Mouse (Mus musculus) limb, embryonic 14.5 days (tissue): ENCODE measurements around the gene Birc2. TPM values are rescaled to one million over a fixed set of nuclear protein-coding genes. Genes with fewer than 3 reads are reported as not detected.
"Not testable (repeated sequence)": the region's sequence is repeated elsewhere in the genome, so short reads cannot be mapped to it uniquely, and the experiment has no call there.

ENCODE experiments used
- ATAC-seq: fragments of 200-750 bp; cut with Nextera tagmentation; 2 replicates; pipeline ENCODE4 v1.8.0; 2017; ENCODE audit warnings: low read depth, moderate number of reproducible peaks, moderate TSS enrichment; ENCODE audit not compliant: low FRiP score
- DNase-seq: peaks from one replicate; pipeline ENCODE4 v3.0.0-alpha.2; 2015; ENCODE audit warnings: low spot score
- H3K27ac ChIP-seq: fragments of 300-500 bp; sonication (generic); replicated peaks from 2 replicates; pipeline ENCODE4 v1.5.1; 2014; ENCODE audit warnings: low read depth, mild to moderate bottlenecking, low read length, moderate library complexity, mixed read lengths
- H3K27me3 ChIP-seq: fragments of 300-500 bp; sonication (generic); 2 replicates; pipeline ENCODE4 v1.6.1; 2014; ENCODE audit warnings: low read length, mixed read lengths; ENCODE audit not compliant: control insufficient read depth, insufficient read depth
- H3K36me3 ChIP-seq: fragments of 300-500 bp; sonication (generic); 2 replicates; pipeline ENCODE4 v1.6.1; 2014; ENCODE audit warnings: mild to moderate bottlenecking, low read length, moderate library complexity, mixed read lengths; ENCODE audit not compliant: control insufficient read depth, insufficient read depth
- H3K4me1 ChIP-seq: fragments of 300-500 bp; sonication (generic); 2 replicates; pipeline ENCODE4 v1.6.1; 2014; ENCODE audit warnings: antibody characterized with exemption, low read length, mixed read lengths; ENCODE audit not compliant: control insufficient read depth, insufficient read depth
- H3K4me2 ChIP-seq: fragments of 300-500 bp; sonication (generic); replicated peaks from 2 replicates; pipeline ENCODE4 v1.6.1; 2014; ENCODE audit warnings: low read depth, mild to moderate bottlenecking, low read length, moderate library complexity; ENCODE audit not compliant: severe bottlenecking
- H3K4me3 ChIP-seq: fragments of 300-500 bp; sonication (generic); replicated peaks from 2 replicates; pipeline ENCODE4 v1.5.1; 2014; ENCODE audit warnings: low read length
- H3K9ac ChIP-seq: fragments of 300-500 bp; sonication (generic); 2 replicates; pipeline ENCODE4 v1.6.1; 2014; ENCODE audit warnings: mild to moderate bottlenecking, low read depth, low read length, moderate library complexity; ENCODE audit not compliant: severe bottlenecking
- H3K9me3 ChIP-seq: fragments of 300-500 bp; sonication (generic); 2 replicates; pipeline ENCODE4 v1.6.1; 2016; ENCODE audit warnings: low read length; ENCODE audit not compliant: control insufficient read depth
- POLR2A ChIP-seq: fragments of 200-500 bp; IDR thresholded peaks from 2 replicates; pipeline ENCODE4 v1.8.0; 2012; ENCODE audit warnings: inconsistent platforms, mild to moderate bottlenecking, moderate library complexity, borderline replicate concordance; ENCODE audit not compliant: insufficient read depth, insufficient read length; ENCODE audit errors: extremely low read depth
- WGBS: fragments of 180-500 bp; shearing (Covaris S2); extraction: QIAGEN DNeasy Blood & Tissue Kit; methylation state at CpG from one replicate; pipeline ENCODE4 v1.1.7; 2014; 5-methylcytosine and 5-hydroxymethylcytosine counted together
- polyA plus RNA-seq, 2 experiments: library from polyadenylated mRNA; depleted of rRNA in 1 of 2; stranded (reverse) in 1 of 2; unstranded in 1 of 2; fragments of >200 nt; fragmentation: Nextera tagmentation in 1 of 2; extraction: Ambion mirVana in 1 of 2; gene quantifications; 2 replicates each; pipeline versions ENCODE4 v1.2.1 to v1.2.3; 2012 to 2014

Birc2 gene
- polyA plus RNA-seq, 2 experiments, result 41.2 to 41.7 TPM

- no peaks in the 10 kb centered on the region for H3K9me3 ChIP-seq
- no peaks in the 10 kb centered on the region for H3K27me3 ChIP-seq
- no peak overlapping the region for H3K4me3 ChIP-seq
- 47% methylated on average over 1 of the region's 1 CpGs for WGBS
- TF ChIP-seq POLR2A, result no peak
- no peak overlapping the region for H3K9ac ChIP-seq
- DNase-seq, result peak; percentile 45
- no peak for ATAC-seq
- no peak overlapping the region for H3K27ac ChIP-seq
- H3K4me2 ChIP-seq, result no peak overlapping the region
- H3K36me3 ChIP-seq, result peaks cover 3% of the 10 kb centered on the region; the same call in 1 of the 2 replicates
- H3K4me1 ChIP-seq, result no peaks in the 10 kb centered on the region
These were observed 18.5 kb upstream of the Birc2 start for GRCm38 (mm10) chr9:7855374-7855773.

GRCm38 (mm10) chr9:7854196-7854595, 17.3 kb upstream of the Birc2 start:
- WGBS, result 78% methylated on average over 14 of the region's 14 CpGs
- ATAC-seq, H3K9me3 ChIP-seq, H3K36me3 ChIP-seq, H3K4me1 ChIP-seq, H3K27ac ChIP-seq, H3K9ac ChIP-seq, H3K4me3 ChIP-seq, H3K4me2 ChIP-seq, DNase-seq, H3K27me3 ChIP-seq: not testable (repeated sequence)

- ATAC-seq, result no peak
- no peak for DNase-seq
- 87% methylated on average over 4 of the region's 4 CpGs for WGBS
These were observed 15.7 kb upstream of the Birc2 start for GRCm38 (mm10) chr9:7852346-7853230.

DNA sequence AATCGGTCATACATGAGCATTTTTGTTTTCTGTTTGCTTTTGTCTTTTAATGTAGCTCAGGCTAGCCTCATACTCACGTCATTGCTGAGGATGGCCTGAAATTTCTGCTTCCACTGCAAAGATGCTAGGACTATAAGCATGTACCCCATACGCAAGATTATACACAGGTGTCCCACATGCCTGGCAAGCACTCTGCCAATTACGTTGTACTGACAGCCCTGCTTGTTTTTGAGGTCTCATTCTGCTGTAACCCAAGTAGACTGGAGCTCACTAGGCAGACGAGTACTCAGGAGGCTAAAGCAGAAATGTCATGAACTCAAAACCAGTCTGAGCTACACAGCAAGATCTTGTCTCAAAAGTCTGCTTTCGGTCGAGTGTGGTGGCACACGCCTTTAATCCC, 15.0 kb upstream of the Birc2 start:
- Histone ChIP-seq H3K27ac (no peak overlapping the region), H3K4me1 (no peaks in the 10 kb centered on the region), H3K36me3 (no peaks in the 10 kb centered on the region), H3K4me2 (no peak overlapping the region), H3K9ac (no peak overlapping the region), H3K27me3 (no peaks in the 10 kb centered on the region), H3K4me3 (no peak overlapping the region), H3K9me3 (no peaks in the 10 kb centered on the region)
- no peak for TF ChIP-seq POLR2A
- DNase-seq (no peak), ATAC-seq (no peak)
- 89% methylated on average over 8 of the region's 8 CpGs for WGBS

More at GRCm38 (mm10) chr9:7852346-7853230, 15.7 kb upstream of the Birc2 start:
- no peak overlapping the region for H3K4me2 ChIP-seq
- no peaks in the 10 kb centered on the region for H3K27me3 ChIP-seq
- no peak overlapping the region for H3K9ac ChIP-seq
- no peaks in the 10 kb centered on the region for H3K9me3 ChIP-seq
- no peak for TF ChIP-seq POLR2A
- H3K36me3 ChIP-seq, result no peaks in the 10 kb centered on the region
- no peak overlapping the region for H3K27ac ChIP-seq
- H3K4me3 ChIP-seq, result no peak overlapping the region
- no peaks in the 10 kb centered on the region for H3K4me1 ChIP-seq

- 91% methylated on average over 18 of the region's 18 CpGs for WGBS
- Histone ChIP-seq H3K4me2 (no peak overlapping the region), H3K27ac (no peak overlapping the region), H3K27me3 (no peaks in the 10 kb centered on the region), H3K36me3 (no peaks in the 10 kb centered on the region), H3K4me1 (no peaks in the 10 kb centered on the region), H3K9me3 (no peaks in the 10 kb centered on the region), H3K4me3 (no peak overlapping the region), H3K9ac (no peak overlapping the region)
- ATAC-seq (no peak), DNase-seq (no peak)
- no peak for TF ChIP-seq POLR2A
These were observed 11.3 kb upstream of the Birc2 start for GRCm38 (mm10) chr9:7848191-7848590.
